Comparison of ENCODE assay signal across 8 mouse cellular contexts in genomic region chr2:73019371-73020146, GRCm38 (mm10). TPM values are rescaled to one million over a fixed set of nuclear protein-coding genes. Genes with fewer than 3 reads are reported as not detected.
DNase-seq lines count a peak whose midpoint lies in the region; ATAC-seq and TF ChIP-seq lines count a peak whose summit lies in the region.
"Had no signal": no experiment of that assay in that cellular context is flagged by ENCODE, and none has a peak within 500 bp of the region (broad histone marks: within the 10 kb centered on the region; RNA-seq: fewer than 3 reads in every experiment).

No protein-coding gene starts in this region.

- WGBS in forebrain, postnatal 0 days = 48% methylated on average over 9 of the region's 9 CpGs
- 58% methylated on average over 9 of the region's 9 CpGs for WGBS in lung, embryonic 14.5 days

- no peak for TF ChIP-seq CTCF in forebrain, postnatal 0 days (IDR thresholded peaks at IDR 0.05; ENCODE audit: low read depth)
- TF ChIP-seq CTCF in lung, embryonic 14.5 days (IDR thresholded peaks at IDR 0.05; ENCODE audit: low read depth) = no peak

- peak; percentile 84 for ATAC-seq in forebrain, postnatal 0 days
- no peak for ATAC-seq in lung, embryonic 14.5 days (ENCODE audit: insufficient read depth)

- H3K9me3 ChIP-seq in forebrain, postnatal 0 days (ENCODE audit: low read length) = no peaks in the 10 kb centered on the region
- no peaks in the 10 kb centered on the region for H3K9me3 ChIP-seq in lung, embryonic 14.5 days (ENCODE audit: low read depth, low read length)

- H3K36me3 ChIP-seq in forebrain, postnatal 0 days (ENCODE audit: insufficient read depth) = no peaks in the 10 kb centered on the region
- H3K36me3 ChIP-seq in lung, embryonic 14.5 days (ENCODE audit: insufficient read depth) = no peaks in the 10 kb centered on the region

- DNase-seq in urinary bladder, postnatal 36 days (ENCODE audit: low spot score in 2 of 2) = peak; percentile 30 to 65
- no peak for DNase-seq in urinary bladder, adult 18-20 months (ENCODE audit: low spot score in 2 of 2)
- DNase-seq in forebrain, postnatal 0 days = peak; percentile 84
- peak; percentile 88 for DNase-seq in heart, postnatal 4 days
- peak; percentile 52 for DNase-seq in lung, embryonic 14.5 days
- no peak for DNase-seq in thymus, postnatal 10 days (ENCODE audit: low spot score in 2 of 2)
- no peak for DNase-seq in spleen, postnatal 36 days (ENCODE audit: low spot score in 2 of 2)

- no peaks in the 10 kb centered on the region for H3K27me3 ChIP-seq in forebrain, postnatal 0 days (ENCODE audit: insufficient read depth, low read length)
- H3K27me3 ChIP-seq in lung, embryonic 14.5 days (ENCODE audit: insufficient read depth, low read length) = no peaks in the 10 kb centered on the region

- no peak overlapping the region for H3K27ac ChIP-seq in forebrain, postnatal 0 days (ENCODE audit: low read depth, low read length)
- H3K27ac ChIP-seq in lung, embryonic 14.5 days (ENCODE audit: low read depth) = no peak overlapping the region

- no peak overlapping the region for H3K9ac ChIP-seq in forebrain, postnatal 0 days
- no peak overlapping the region for H3K9ac ChIP-seq in lung, embryonic 14.5 days

- no peak overlapping the region for H3K4me3 ChIP-seq in forebrain, postnatal 0 days (ENCODE audit: low read depth, low read length)
- H3K4me3 ChIP-seq in lung, embryonic 14.5 days (ENCODE audit: low read depth, low read length) = no peak overlapping the region

- H3K4me2 ChIP-seq in forebrain, postnatal 0 days (ENCODE audit: low read depth) = no peak overlapping the region
- H3K4me2 ChIP-seq in lung, embryonic 14.5 days = no peak overlapping the region

- peaks cover 2% of the 10 kb centered on the region; the same call in 1 of the 2 replicates for H3K4me1 ChIP-seq in forebrain, postnatal 0 days (ENCODE audit: insufficient read depth)
- H3K4me1 ChIP-seq in lung, embryonic 14.5 days (ENCODE audit: insufficient read depth) = no peaks in the 10 kb centered on the region

RNA-seq across cellular contexts. Expression of gene Gm11084, which starts 33.0 kb away (rescaled TPM):
- not detected in 2 replicates for total RNA-seq in forebrain, postnatal 0 days (2014; rRNA removed)
- not detected in 2 replicates for polyA plus RNA-seq in forebrain, postnatal 0 days (2015; fragmentation: Nextera tagmentation; extraction: Ambion mirVana)
- total RNA-seq in heart, postnatal 4 days (2021) = not detected
- polyA plus RNA-seq in lung, embryonic 14.5 days (2014; fragmentation: Nextera tagmentation; extraction: Ambion mirVana) = not detected in 2 replicates
- polyA plus RNA-seq: intestine, embryonic 14.5 days had no signal

RNA-seq across cellular contexts. Expression of gene Sp3, which starts 39.3 kb away (rescaled TPM):
- 82.3 and 115 TPM in 2 replicates for total RNA-seq in forebrain, postnatal 0 days (2014; rRNA removed)
- 19.1 and 26.5 TPM in 2 replicates for polyA plus RNA-seq in forebrain, postnatal 0 days (2015; fragmentation: Nextera tagmentation; extraction: Ambion mirVana)
- 10 to 100 TPM; 69.3 to 70.3 TPM for total RNA-seq in heart, postnatal 4 days (2021)
- 66.8 and 72.3 TPM in 2 replicates for polyA plus RNA-seq in lung, embryonic 14.5 days (2014; fragmentation: Nextera tagmentation; extraction: Ambion mirVana)

Comparison
In these comparisons a context has a peak if more than half of its experiments do, and no peak if none do; other contexts are left out.
1. DNase-seq: peak in urinary bladder, postnatal 36 days (2 of 2), forebrain, postnatal 0 days (single experiment), heart, postnatal 4 days (single experiment) and lung, embryonic 14.5 days (single experiment); none in urinary bladder, adult 18-20 months (0 of 2), thymus, postnatal 10 days (0 of 2) and spleen, postnatal 36 days (0 of 2).